Mouse (Mus musculus) B cell, adult 67 days (primary cell): ENCODE data around the gene Reps1. TPM values are rescaled to one million over a fixed set of nuclear protein-coding genes. Genes with fewer than 3 reads are reported as not detected.

Experiments
- total RNA-seq, 2 experiments: library from RNA; stranded (reverse); gene quantifications; 4 replicates each; pipeline ENCODE4 v1.2.4; 2023

The Reps1 gene
- total RNA-seq, result 10 to 100 TPM; 51.5 to 63.4 TPM

GRCm38 (mm10) chr10:18055696-18056390 is at the start of gene Reps1:
TSS of gene Reps1 (plus strand) at chr10:18055861.

GRCm38 (mm10) chr10:18022741-18023347 is 32.8 kb upstream of the Reps1 start, which contains the start of gene Abracl:
TSS of gene Abracl (minus strand) at chr10:18023288.

Other genes with a start within 250 kb of the Reps1 start
- gene Heca, start 107.8 kb upstream of the Reps1 start, total RNA-seq, result 10 to 100 TPM; 73.5 to 81.5 TPM
- 10 to 100 TPM; 66.1 to 84.0 TPM for gene Abracl, start 32.6 kb upstream of the Reps1 start, total RNA-seq
- not detected for gene Ect2l, start 155.0 kb downstream of the Reps1 start, total RNA-seq
- gene Ccdc28a, start 179.1 kb downstream of the Reps1 start, total RNA-seq, result 10 to 100 TPM; 16.9 to 19.9 TPM